Mouse (Mus musculus): ENCODE data around the gene Epop.
"Not testable (repeated sequence)": the region's sequence is repeated elsewhere in the genome, so short reads cannot be mapped to it uniquely, and the experiment has no call there.

Epop gene

GRCm38 (mm10) chr11:97659990-97660714 is 30.6 kb upstream of the Epop start:
- DNase-seq = peak; percentile 88

- DNase-seq = no peak
Measured at GRCm38 (mm10) chr11:97659267-97659989, 29.9 kb upstream of the Epop start.

- peak; percentile 34 for DNase-seq
Measured at GRCm38 (mm10) chr11:97658751-97659266, 29.3 kb upstream of the Epop start.

- DNase-seq = not testable (repeated sequence)
Measured at GRCm38 (mm10) chr11:97657967-97658366, 28.5 kb upstream of the Epop start.

- peak; percentile 55 for DNase-seq
Measured at GRCm38 (mm10) chr11:97657184-97657945, 27.9 kb upstream of the Epop start.

GRCm38 (mm10) chr11:97656269-97656971 is 26.9 kb upstream of the Epop start:
- DNase-seq = peak; percentile 28

GRCm38 (mm10) chr11:97654210-97654609 is 24.7 kb upstream of the Epop start:
- no peak for DNase-seq

GRCm38 (mm10) chr11:97653376-97653775 is 23.9 kb upstream of the Epop start:
- peak; percentile 12 for DNase-seq

- DNase-seq = peak; percentile 75
Measured at GRCm38 (mm10) chr11:97650341-97650740, 20.8 kb upstream of the Epop start.

GRCm38 (mm10) chr11:97648541-97648940 is 19.0 kb upstream of the Epop start:
- DNase-seq = not testable (repeated sequence)

GRCm38 (mm10) chr11:97644834-97645233 is 15.3 kb upstream of the Epop start:
- peak; percentile 69 for DNase-seq

GRCm38 (mm10) chr11:97643380-97644055 is 14.0 kb upstream of the Epop start:
- no peak for DNase-seq

- DNase-seq = no peak
Measured at GRCm38 (mm10) chr11:97642746-97643145, 13.2 kb upstream of the Epop start.

GRCm38 (mm10) chr11:97641668-97642067 is 12.2 kb upstream of the Epop start:
- DNase-seq = no peak

- DNase-seq = no peak
Measured at GRCm38 (mm10) chr11:97635468-97636019, 6.0 kb upstream of the Epop start.

- DNase-seq = not testable (repeated sequence)
Measured at GRCm38 (mm10) chr11:97632440-97632839, 2.9 kb upstream of the Epop start.

- DNase-seq = peak; percentile 79
Measured at GRCm38 (mm10) chr11:97631938-97632337, 2.4 kb upstream of the Epop start.

- no peak for DNase-seq
Measured at GRCm38 (mm10) chr11:97631500-97631899, 2.0 kb upstream of the Epop start.

- DNase-seq = no peak
Measured at GRCm38 (mm10) chr11:97631046-97631445, 1.5 kb upstream of the Epop start.

GRCm38 (mm10) chr11:97628568-97629518 is 659 bp downstream of the Epop start:
- DNase-seq = no peak

GRCm38 (mm10) chr11:97628303-97628567 is 1.3 kb downstream of the Epop start:
- no peak for DNase-seq

All from cerebellum, adult 9-11 months (tissue).